Mouse (Mus musculus): Measurements from ENCODE around the gene Gm20671.

DNA sequence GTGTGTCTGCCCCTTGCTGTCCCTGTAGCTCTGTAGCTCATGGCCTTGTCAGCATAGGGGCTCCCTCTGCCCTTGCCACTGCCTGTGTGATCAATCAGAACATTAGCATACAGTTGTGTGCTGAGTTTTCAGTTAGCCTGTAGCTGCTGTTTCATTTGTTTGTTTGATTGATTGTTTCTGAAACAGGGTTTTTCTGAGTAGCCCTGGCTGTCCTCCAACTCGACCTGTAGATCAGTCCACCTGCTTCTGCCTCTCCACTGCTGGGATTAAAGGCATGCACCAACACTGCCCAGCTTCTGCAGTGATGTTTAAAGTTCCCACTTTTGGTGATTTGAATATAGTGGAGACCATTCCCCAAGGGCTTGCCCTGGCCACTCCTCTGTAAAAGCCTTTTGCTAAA, 109.2 kb downstream of the Gm20671 start:
- TF ChIP-seq MAX (IDR thresholded peaks at IDR 0.05) (no peak), CTCF (IDR thresholded peaks at IDR 0.05; ENCODE audit: control insufficient read depth, insufficient read depth, insufficient read length) (no peak), CEBPB (IDR thresholded peaks at IDR 0.05; ENCODE audit: low read depth) (no peak), USF1 (IDR thresholded peaks at IDR 0.05; ENCODE audit: low read depth) (no peak), MYOG (IDR thresholded peaks at IDR 0.05; ENCODE audit: control insufficient read depth, extremely low read depth, insufficient read length) (no peak)
